Mouse (Mus musculus) Patski (cell line): ENCODE measurements around the gene Trappc10. TPM values are rescaled to one million over a fixed set of nuclear protein-coding genes. Genes with fewer than 3 reads are reported as not detected.
A peak's percentile ranks its signal among the peaks of the same experiment; 100 is the strongest.

Source experiments
- ATAC-seq: fragments of 100-300 bp; one replicate; pipeline ENCODE4 v1.8.0; 2021
- CTCF ChIA-PET: fragments of 350-600 bp; sonication (Branson Sonifier 250); formaldehyde crosslinking; loops from one replicate; lab custom pipeline; 2022; ENCODE audit warnings: inconsistent platforms; lab: Charles Lee
- POLR2A ChIA-PET: fragments of 350-600 bp; sonication (Branson Sonifier 250); formaldehyde crosslinking; loops from one replicate; lab custom pipeline; 2022; ENCODE audit warnings: antibody characterized with exemption, inconsistent platforms; lab: Charles Lee
- DNase-seq: peaks from one replicate; pipeline ENCODE4 v3.0.0-alpha.2; 2011; ENCODE audit warnings: low read depth, low spot score
- H3K27me3 ChIP-seq: fragments of 371-371 bp; one replicate; pipeline ENCODE4 v1.5.1; 2021
- CTCF ChIP-seq: fragments of 100-300 bp; IDR thresholded peaks from one replicate; pipeline ENCODE4 v1.5.1; 2021
- in situ Hi-C: fragments of 300-500 bp; cut with MboI; formaldehyde crosslinking; loops from 3 replicates; pipeline ENCODE4 v1.11.1; 2018; ENCODE audit warnings: low pct_unique_long_range_greater_than_20kb, mixed read lengths
- polyA plus RNA-seq: library from polyadenylated mRNA; unstranded; gene quantifications from one replicate; pipeline ENCODE4 v1.2.3, GENCODE M21; 2021

Trappc10 gene
- polyA plus RNA-seq, 1 experiment from 2014 or later: 40.0 TPM

DNA sequence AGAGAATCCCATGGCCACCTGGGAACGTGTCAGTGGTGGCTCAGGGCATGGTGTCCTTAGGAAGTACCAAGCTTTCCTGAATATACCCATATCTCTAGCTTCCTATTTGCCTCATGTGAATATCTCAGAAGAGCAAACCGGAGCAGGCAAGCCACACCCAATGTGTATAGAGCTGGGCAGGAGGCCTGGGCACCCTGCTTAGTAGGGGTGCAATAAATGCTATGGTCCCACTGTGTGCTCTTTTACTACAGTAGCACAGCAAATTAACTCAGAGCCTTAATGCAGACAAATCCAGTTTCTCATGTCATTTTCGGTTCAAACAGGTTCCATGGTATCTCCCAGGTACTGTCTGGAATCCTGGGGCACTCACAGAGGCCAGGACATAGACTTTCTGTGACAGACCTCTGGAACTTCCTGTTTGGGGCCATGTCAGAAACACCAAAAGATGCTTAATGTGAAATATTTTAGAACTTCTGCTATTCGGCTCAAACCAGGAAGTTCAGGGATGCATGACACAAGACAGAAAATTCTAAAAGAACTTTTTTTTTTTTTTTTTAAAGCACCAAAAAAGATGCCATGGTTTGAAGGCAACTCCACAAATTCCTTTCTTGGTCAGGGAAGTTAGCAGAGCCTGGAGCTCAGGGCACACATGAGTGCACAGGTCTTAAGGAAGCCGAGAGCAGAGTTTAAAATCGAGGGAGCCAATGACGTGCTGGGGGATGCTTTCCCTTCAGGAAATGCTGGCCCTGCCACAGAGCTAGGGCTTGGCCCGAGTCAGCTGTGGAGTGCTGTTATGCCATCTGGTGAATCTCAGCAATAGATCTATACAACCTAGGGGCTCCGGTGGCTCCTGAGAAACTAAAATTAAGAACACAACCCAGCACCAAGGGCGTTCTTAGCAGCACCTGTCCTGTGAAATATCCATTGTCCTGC is 95.3 kb downstream of the Trappc10 start:
- no peaks in the 10 kb centered on the region for H3K27me3 ChIP-seq
- DNase-seq: no peak
- POLR2A ChIA-PET: no interaction called here
- ATAC-seq: peak; percentile 59
- TF ChIP-seq CTCF: no peak
- in situ Hi-C loops: no loop called here
- CTCF ChIA-PET: interaction anchor here (1.2 kb wide), 1 partner anchor 131 kb away, joined by 5 read pairs; no protein-coding TSS in a partner anchor

DNA sequence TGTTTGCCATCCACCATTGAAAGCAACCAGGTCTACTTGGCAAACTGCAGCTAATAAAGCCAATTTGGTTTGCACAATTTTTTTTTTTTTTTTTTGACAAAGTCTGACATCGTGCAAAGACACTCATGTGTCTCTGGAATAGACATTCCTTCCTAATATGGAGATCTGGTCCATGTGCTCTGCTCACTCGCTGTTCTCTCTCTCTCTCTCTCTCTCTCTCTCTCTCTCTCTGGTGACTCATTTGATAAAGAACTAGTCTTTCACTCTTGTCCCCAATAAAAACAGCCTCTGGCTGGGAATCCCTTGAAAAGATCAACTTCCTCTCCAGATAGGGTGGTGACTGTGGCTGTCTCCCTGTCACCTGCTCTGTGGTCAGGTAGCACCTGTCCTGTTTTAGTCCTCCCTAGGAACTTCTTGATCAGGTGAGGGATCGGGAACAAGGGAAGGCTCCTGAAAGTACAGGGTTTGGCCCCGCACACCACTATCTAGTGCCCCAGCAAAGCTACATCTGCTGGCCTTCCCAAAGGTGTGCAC is 96.5 kb downstream of the Trappc10 start:
- TF ChIP-seq CTCF: no peak
- ATAC-seq (no peak), DNase-seq (no peak)
- in situ Hi-C loops: no loop called here
- CTCF ChIA-PET: interaction anchor here (0.9 kb wide), 1 partner anchor 163 kb away, joined by 3 read pairs; no protein-coding TSS in a partner anchor
- no peaks in the 10 kb centered on the region for H3K27me3 ChIP-seq
- POLR2A ChIA-PET: interaction anchor here (0.6 kb wide), 1 partner anchor 12 kb away, joined by 3 read pairs; no protein-coding TSS in a partner anchor

DNA sequence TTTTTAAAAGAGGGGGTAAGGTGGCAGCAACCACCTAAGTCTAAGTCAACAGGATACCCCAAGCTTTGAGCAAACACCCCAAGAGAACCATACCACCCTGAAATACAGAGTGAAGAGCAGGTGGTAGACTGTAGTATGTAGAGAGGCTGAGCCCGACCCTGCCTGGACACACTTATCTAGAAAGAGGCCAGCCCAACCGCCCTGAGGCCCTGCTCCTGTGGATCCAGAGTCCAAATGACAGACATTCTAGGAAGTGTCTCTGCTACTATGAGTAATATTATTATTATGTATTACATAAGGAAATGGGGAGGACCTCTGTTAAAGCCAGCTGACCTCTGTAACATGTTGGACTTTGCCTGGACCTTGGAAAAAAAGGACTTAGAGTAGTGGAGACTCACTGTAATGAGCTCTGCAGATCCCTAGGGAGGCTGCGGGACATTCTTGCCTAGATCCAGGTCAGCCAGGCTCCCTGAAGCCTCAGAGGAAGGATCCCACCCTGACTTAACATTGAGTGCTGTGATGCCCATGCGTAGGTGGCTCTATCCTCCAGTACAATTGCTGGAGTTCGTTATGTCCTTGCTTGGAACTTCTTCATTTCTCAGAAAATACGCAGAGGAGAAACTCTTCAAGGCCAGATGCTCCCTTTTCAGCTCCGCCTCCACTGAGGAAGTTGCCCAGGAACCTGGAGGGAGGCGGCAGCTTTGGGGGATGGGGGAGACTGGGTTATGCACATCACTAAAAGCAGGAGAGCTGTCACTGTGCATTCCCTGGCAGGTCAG is 100.5 kb downstream of the Trappc10 start:
- ATAC-seq: no peak
- CTCF ChIA-PET: interaction anchor here (1.2 to 1.6 kb wide), 2 partner anchors 17 to 32 kb away, joined by 4 to 5 read pairs; no protein-coding TSS in a partner anchor
- in situ Hi-C loops: no loop called here
- POLR2A ChIA-PET: interaction anchor here (1.2 kb wide), 1 partner anchor 45 kb away, joined by 3 read pairs; no protein-coding TSS in a partner anchor
- no peaks in the 10 kb centered on the region for H3K27me3 ChIP-seq
- TF ChIP-seq CTCF: no peak
- DNase-seq: no peak

DNA sequence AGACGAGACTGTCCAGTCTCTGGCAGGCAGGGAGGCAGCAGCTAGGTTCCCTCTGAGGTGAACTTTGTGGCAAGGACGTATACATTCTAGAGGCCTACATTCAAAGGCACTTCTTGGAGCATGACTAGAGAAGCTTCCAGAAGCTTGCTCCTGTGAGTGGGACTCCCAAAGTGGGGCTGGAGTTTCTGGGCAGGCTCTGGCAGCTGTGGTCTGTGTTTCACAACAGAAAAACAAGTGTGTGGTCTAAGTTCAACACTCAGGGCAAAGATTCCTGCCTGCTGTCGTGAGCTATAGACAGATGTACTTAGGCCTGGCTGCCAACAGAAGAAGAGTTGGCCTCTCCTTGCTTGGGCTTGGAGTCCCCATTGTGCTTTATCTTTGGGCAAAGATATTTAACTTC is 103.6 kb downstream of the Trappc10 start:
- no peak for ATAC-seq
- no peak for DNase-seq
- CTCF ChIA-PET: interaction anchor here (1.2 kb wide), 1 partner anchor 63 kb away, joined by 3 read pairs; no protein-coding TSS in a partner anchor
- no peaks in the 10 kb centered on the region for H3K27me3 ChIP-seq
- POLR2A ChIA-PET: interaction anchor here (0.6 kb wide), 1 partner anchor 14 kb away, joined by 3 read pairs; no protein-coding TSS in a partner anchor
- no peak for TF ChIP-seq CTCF
- in situ Hi-C loops: no loop called here

DNA sequence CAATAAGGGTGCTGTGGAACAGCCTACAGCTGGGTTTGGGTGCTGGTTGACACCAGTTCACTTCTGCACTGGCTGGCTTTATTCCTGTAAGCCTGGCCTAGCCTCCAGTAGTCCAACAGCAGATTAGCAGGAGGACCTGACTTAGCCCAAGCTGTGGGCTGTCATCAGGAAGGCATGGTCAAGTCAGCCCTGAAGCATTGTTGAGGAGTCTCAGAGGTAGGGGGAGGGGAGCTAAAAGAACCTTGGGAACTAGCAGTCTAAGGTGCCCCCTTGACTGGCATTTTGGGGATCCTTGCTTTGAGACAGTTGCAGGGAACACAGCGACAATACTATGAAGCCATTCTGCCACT is 104.2 kb downstream of the Trappc10 start:
- in situ Hi-C loops: no loop called here
- CTCF ChIA-PET: no interaction called here
- DNase-seq (no peak), ATAC-seq (no peak)
- POLR2A ChIA-PET: interaction anchor here (0.6 kb wide), 1 partner anchor 14 kb away, joined by 3 read pairs; no protein-coding TSS in a partner anchor
- H3K27me3 ChIP-seq: no peaks in the 10 kb centered on the region
- TF ChIP-seq CTCF: no peak

DNA sequence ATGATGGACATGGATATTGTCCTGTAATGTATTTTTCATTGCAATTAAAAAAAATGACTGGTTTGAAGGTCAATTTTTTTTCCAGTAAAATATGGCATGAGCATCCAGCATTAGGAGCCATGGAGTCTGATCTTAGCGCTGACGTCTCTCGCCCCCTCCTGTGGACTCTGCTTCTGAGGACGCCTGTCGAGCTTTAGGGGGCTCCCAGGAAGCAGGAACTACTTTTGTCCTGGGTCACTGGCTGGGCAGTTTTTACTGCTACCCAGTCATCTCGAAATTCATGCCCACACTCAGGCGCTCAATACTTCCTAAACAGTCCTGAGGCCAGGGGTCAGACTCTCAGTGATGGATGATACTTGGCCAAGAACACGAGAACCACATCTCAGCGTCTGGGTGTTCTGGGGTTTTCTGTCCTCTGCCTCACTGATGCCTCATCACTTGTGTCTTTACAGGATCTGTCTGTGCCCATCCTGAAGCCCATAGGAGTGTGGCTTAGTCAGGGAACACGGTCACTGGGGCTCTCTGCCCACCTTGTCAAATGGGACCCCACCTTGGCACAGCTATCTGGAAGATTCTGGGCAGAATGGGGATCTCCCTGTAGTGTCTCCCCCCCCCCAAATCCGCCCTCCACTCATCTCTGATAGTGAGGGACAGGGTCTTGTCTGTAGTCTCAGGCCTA is 104.7 kb downstream of the Trappc10 start:
- CTCF ChIA-PET: no interaction called here

DNA sequence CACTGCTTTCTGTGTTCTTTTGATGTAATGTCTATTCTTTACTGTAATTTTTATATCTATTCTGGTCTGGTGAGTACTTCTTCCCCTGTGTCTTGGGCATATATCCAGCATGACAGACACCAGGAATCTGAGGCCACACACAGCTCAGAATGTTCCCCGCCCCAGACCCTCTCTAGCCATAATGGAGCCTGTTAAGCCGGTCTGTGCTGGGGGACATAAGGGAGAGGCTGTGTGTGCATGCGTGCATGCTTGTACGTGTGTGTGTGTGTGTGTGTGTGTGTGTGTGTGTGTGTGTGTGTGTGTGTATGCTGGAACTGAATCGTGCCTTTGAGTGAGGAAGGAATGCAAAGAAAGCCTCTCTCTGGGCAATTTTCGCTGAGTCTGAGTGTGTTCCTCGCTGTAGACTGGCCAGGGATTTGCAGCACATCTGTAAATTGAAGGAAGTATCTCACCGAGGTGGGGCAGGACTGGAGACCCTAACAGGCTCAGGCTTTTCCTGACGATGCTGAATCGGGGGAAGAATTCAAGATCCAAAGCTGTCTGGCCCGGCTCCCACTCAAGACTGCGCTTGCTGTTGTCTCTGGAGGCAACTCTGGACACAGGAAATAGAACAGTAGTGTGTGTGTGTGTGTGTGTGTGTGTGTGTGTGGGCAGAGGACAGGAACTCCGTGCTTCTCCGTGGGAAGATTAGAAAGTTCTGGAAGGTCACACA is 105.5 kb downstream of the Trappc10 start:
- ATAC-seq: no peak
- H3K27me3 ChIP-seq: no peaks in the 10 kb centered on the region
- TF ChIP-seq CTCF: no peak
- no peak for DNase-seq
- in situ Hi-C loops: no loop called here
- ChIA-PET CTCF (no interaction called here), POLR2A (no interaction called here)

More for the DNA sequence above, 104.7 kb downstream of the Trappc10 start:
- DNase-seq: no peak
- H3K27me3 ChIP-seq: no peaks in the 10 kb centered on the region
- no peak for TF ChIP-seq CTCF
- POLR2A ChIA-PET: no interaction called here
- no peak for ATAC-seq
- in situ Hi-C loops: no loop called here

DNA sequence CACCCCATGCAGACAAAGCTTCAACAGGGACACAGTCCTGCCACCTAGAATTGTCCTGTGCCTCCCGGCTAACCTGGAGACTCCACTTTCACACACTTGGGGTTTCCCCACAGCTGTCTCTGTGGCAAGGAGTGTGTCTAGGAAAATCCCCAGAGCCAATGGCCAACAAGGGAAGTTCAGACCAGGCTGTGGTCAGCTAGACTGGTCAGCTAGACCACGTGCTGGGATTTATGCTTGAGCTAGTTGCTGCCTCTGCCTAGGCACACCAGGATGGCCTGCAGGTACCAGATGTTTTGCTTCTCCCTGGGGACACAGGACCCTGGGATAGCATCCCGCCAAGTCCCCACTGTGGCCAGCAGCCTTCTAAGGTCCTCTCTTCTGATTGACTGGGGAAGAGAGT is 107.2 kb downstream of the Trappc10 start:
- ATAC-seq: no peak

More for the DNA sequence above, 107.2 kb downstream of the Trappc10 start:
- no peaks in the 10 kb centered on the region for H3K27me3 ChIP-seq
- TF ChIP-seq CTCF: no peak
- DNase-seq: no peak
- in situ Hi-C loops: no loop called here
- CTCF ChIA-PET: no interaction called here
- POLR2A ChIA-PET: no interaction called here

Other genes starting within 250 kb of the Trappc10 start
- 131 TPM for gene Pfkl, start 234.6 kb downstream of the Trappc10 start, polyA plus RNA-seq
- gene Dnmt3l, start 202.7 kb downstream of the Trappc10 start, polyA plus RNA-seq: 0.26 TPM
- gene Aire, start 201.0 kb downstream of the Trappc10 start, polyA plus RNA-seq: 0.13 TPM
- 3.7 TPM for gene Icosl, start 175.3 kb downstream of the Trappc10 start, polyA plus RNA-seq
- gene D10Jhu81e, start 74.9 kb downstream of the Trappc10 start, polyA plus RNA-seq: 88.8 TPM
- gene Pwp2, start 59.5 kb downstream of the Trappc10 start, polyA plus RNA-seq: 19.7 TPM
- gene Agpat3, start 107.8 kb upstream of the Trappc10 start, polyA plus RNA-seq: 98.9 TPM
- 297 TPM for gene Rrp1, start 168.4 kb upstream of the Trappc10 start, polyA plus RNA-seq
- 418 TPM for gene Cstb, start 181.0 kb upstream of the Trappc10 start, polyA plus RNA-seq
- gene Pdxk, start 220.3 kb upstream of the Trappc10 start, polyA plus RNA-seq: 24.8 TPM